ENCODE assay signal across 15 mouse cellular contexts in genomic region chr6:33832978-33833377, GRCm38 (mm10).
DNase-seq lines count a peak whose midpoint lies in the region; ATAC-seq and TF ChIP-seq lines count a peak whose summit lies in the region.
"Had no signal": no experiment of that assay in that cellular context is flagged by ENCODE, and none has a peak within 500 bp of the region (broad histone marks: within the 10 kb centered on the region; RNA-seq: fewer than 3 reads in every experiment).

No protein-coding gene starts in this region.

- peak; percentile 88 for ATAC-seq in kidney, embryonic 14.5 days (ENCODE audit: low FRiP score, low TSS enrichment)
- ATAC-seq in neural tube, embryonic 14.5 days (ENCODE audit: low read depth), result peak; percentile 34; the same call in 1 of the 2 replicates
- no peak for ATAC-seq in neural tube, embryonic 15.5 days (ENCODE audit: low FRiP score)
- ATAC-seq: intestine, embryonic 15.5 days; liver, embryonic 12.5 days; Patski had no signal

- 44% methylated on average over 4 of the region's 4 CpGs for WGBS in kidney, embryonic 14.5 days
- 63% methylated on average over 4 of the region's 4 CpGs for WGBS in kidney, adult 2 months
- 41% methylated on average over 4 of the region's 4 CpGs for WGBS in neural tube, embryonic 14.5 days
- WGBS in neural tube, embryonic 15.5 days, result 37% methylated on average over 4 of the region's 4 CpGs

- H3K4me1 ChIP-seq in kidney, embryonic 14.5 days (ENCODE audit: control insufficient read depth, insufficient read depth, low read length), result peaks cover 3% of the 10 kb centered on the region; the same call in 1 of the 2 replicates
- H3K4me1 ChIP-seq in kidney, adult 2 months (ENCODE audit: control insufficient read depth, insufficient read depth, low read length), result no peaks in the 10 kb centered on the region
- no peaks in the 10 kb centered on the region for H3K4me1 ChIP-seq in neural tube, embryonic 14.5 days (ENCODE audit: control insufficient read depth, insufficient read depth, low read length)
- no peaks in the 10 kb centered on the region for H3K4me1 ChIP-seq in neural tube, embryonic 15.5 days
- H3K4me1 ChIP-seq: embryonic facial prominence, embryonic 15.5 days; intestine, embryonic 15.5 days; liver, embryonic 12.5 days had no signal

- H3K36me3 ChIP-seq in kidney, embryonic 14.5 days (ENCODE audit: control insufficient read depth, insufficient read depth, low read length), result no peaks in the 10 kb centered on the region
- H3K36me3 ChIP-seq in kidney, adult 2 months (ENCODE audit: control insufficient read depth, insufficient read depth, low read length), result no peaks in the 10 kb centered on the region
- H3K36me3 ChIP-seq in neural tube, embryonic 14.5 days (ENCODE audit: control insufficient read depth, insufficient read depth, low read length), result no peaks in the 10 kb centered on the region
- no peaks in the 10 kb centered on the region for H3K36me3 ChIP-seq in neural tube, embryonic 15.5 days
- H3K36me3 ChIP-seq: embryonic facial prominence, embryonic 15.5 days; intestine, embryonic 15.5 days; liver, embryonic 12.5 days had no signal

- H3K27me3 ChIP-seq in kidney, embryonic 14.5 days (ENCODE audit: control insufficient read depth, insufficient read depth, low read length), result no peaks in the 10 kb centered on the region
- no peaks in the 10 kb centered on the region for H3K27me3 ChIP-seq in kidney, adult 2 months (replicated peaks; ENCODE audit: control insufficient read depth, insufficient read depth, low read length)
- H3K27me3 ChIP-seq in neural tube, embryonic 14.5 days (ENCODE audit: control insufficient read depth, insufficient read depth, low read length), result no peaks in the 10 kb centered on the region
- H3K27me3 ChIP-seq in neural tube, embryonic 15.5 days (replicated peaks), result no peaks in the 10 kb centered on the region
- H3K27me3 ChIP-seq: embryonic facial prominence, embryonic 15.5 days; intestine, embryonic 15.5 days; liver, embryonic 12.5 days; Patski had no signal

- H3K4me3 ChIP-seq in kidney, embryonic 14.5 days (ENCODE audit: low read length), result no peak overlapping the region
- H3K4me3 ChIP-seq in kidney, adult 2 months (ENCODE audit: insufficient read depth, low read depth, low read length), result no peak overlapping the region
- no peak overlapping the region for H3K4me3 ChIP-seq in neural tube, embryonic 14.5 days (ENCODE audit: low read depth, low read length)
- no peak overlapping the region for H3K4me3 ChIP-seq in neural tube, embryonic 15.5 days (replicated peaks)
- H3K4me3 ChIP-seq: embryonic facial prominence, embryonic 15.5 days; intestine, embryonic 15.5 days; liver, embryonic 12.5 days had no signal

- H3K27ac ChIP-seq in kidney, embryonic 14.5 days (ENCODE audit: low read depth, low read length), result no peak overlapping the region
- no peak overlapping the region for H3K27ac ChIP-seq in kidney, adult 2 months (ENCODE audit: insufficient read depth, low read depth, low read length)
- no peak overlapping the region for H3K27ac ChIP-seq in neural tube, embryonic 14.5 days (ENCODE audit: low read depth, low read length)
- H3K27ac ChIP-seq in neural tube, embryonic 15.5 days (replicated peaks), result no peak overlapping the region
- H3K27ac ChIP-seq: embryonic facial prominence, embryonic 15.5 days; intestine, embryonic 15.5 days; liver, embryonic 12.5 days had no signal

- peak; percentile 14 for DNase-seq in embryo, embryonic 10.5 days (ENCODE audit: low spot score)
- DNase-seq in embryo, embryonic 10 days (ENCODE audit: low spot score), result no peak
- DNase-seq in kidney, adult 2 months, result no peak
- DNase-seq in retina, postnatal 1 day, result peak; percentile 59
- DNase-seq in adipocyte (ENCODE audit: low spot score), result no peak
- DNase-seq: adrenal gland, adult 2 months; gastrocnemius, postnatal 10 days; heart, postnatal 10 days had no signal

- no peak for TF ChIP-seq CTCF in kidney, adult 2 months (conservative IDR thresholded peaks at IDR 0.05; ENCODE audit: insufficient read depth, insufficient read length, low read depth, low read length)

- TF ChIP-seq POLR2A in kidney, adult 2 months (IDR thresholded peaks at IDR 0.05; ENCODE audit: low read depth, low read length), result no peak

- H3K9me3 ChIP-seq in kidney, embryonic 14.5 days (ENCODE audit: control insufficient read depth, low read length), result no peaks in the 10 kb centered on the region
- H3K9me3 ChIP-seq in neural tube, embryonic 14.5 days (ENCODE audit: control insufficient read depth, low read length), result no peaks in the 10 kb centered on the region
- no peaks in the 10 kb centered on the region for H3K9me3 ChIP-seq in neural tube, embryonic 15.5 days (replicated peaks)
- H3K9me3 ChIP-seq: embryonic facial prominence, embryonic 15.5 days; intestine, embryonic 15.5 days; liver, embryonic 12.5 days had no signal

- H3K4me2 ChIP-seq in kidney, embryonic 14.5 days (replicated peaks; ENCODE audit: low read depth, low read length), result no peak overlapping the region
- H3K4me2 ChIP-seq in neural tube, embryonic 14.5 days (ENCODE audit: low read depth, low read length), result no peak overlapping the region
- H3K4me2 ChIP-seq in neural tube, embryonic 15.5 days, result no peak overlapping the region
- H3K4me2 ChIP-seq: embryonic facial prominence, embryonic 15.5 days; intestine, embryonic 15.5 days; liver, embryonic 12.5 days had no signal

- no peak overlapping the region for H3K9ac ChIP-seq in kidney, embryonic 14.5 days (ENCODE audit: low read depth, low read length)
- H3K9ac ChIP-seq in neural tube, embryonic 14.5 days (replicated peaks; ENCODE audit: low read depth, low read length), result no peak overlapping the region
- H3K9ac ChIP-seq in neural tube, embryonic 15.5 days (replicated peaks), result no peak overlapping the region
- H3K9ac ChIP-seq: embryonic facial prominence, embryonic 15.5 days; intestine, embryonic 15.5 days; liver, embryonic 12.5 days had no signal

Comparison
In these comparisons a context has a peak if more than half of its experiments do, and no peak if none do; other contexts are left out.
1. DNase-seq: peak in embryo, embryonic 10.5 days (single experiment) and retina, postnatal 1 day (single experiment); none in embryo, embryonic 10 days (single experiment), kidney, adult 2 months (single experiment) and adipocyte (single experiment).